In the genomic region with DNA sequence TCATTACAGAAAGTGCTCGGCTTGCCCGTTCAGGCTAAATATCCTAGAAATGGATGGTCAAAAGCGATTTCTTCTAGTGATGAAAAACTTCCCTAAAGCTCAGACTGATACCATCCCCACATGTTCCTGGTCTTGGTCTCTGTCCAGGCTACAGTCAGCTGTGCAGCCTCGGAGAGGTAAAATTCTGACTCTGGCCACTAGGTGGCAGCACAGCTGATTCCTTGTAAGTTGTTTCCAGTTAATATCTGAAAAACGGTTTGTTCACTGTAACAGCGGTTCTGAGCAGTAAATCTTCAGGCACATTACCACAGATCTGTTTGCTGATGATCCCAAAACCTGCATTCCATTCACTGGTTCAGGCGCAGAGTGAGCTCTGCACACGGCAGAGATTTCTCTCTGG, we compare ENCODE assay signal across 11 mouse cellular contexts. TPM values are rescaled to one million over a fixed set of nuclear protein-coding genes. Genes with fewer than 3 reads are reported as not detected.
A peak's percentile ranks its signal among the peaks of the same experiment; 100 is the strongest.
DNase-seq lines count a peak whose midpoint lies in the region; ATAC-seq and TF ChIP-seq lines count a peak whose summit lies in the region.
"Not testable (repeated sequence)": the region's sequence is repeated elsewhere in the genome, so short reads cannot be mapped to it uniquely, and the experiment has no call there.
"Had no signal": no experiment of that assay in that cellular context is flagged by ENCODE, and none has a peak within 500 bp of the region (broad histone marks: within the 10 kb centered on the region; RNA-seq: fewer than 3 reads in every experiment).

No protein-coding gene starts in this region.

- not testable (repeated sequence) for H3K9me3 ChIP-seq in MEL (replicated peaks; ENCODE audit: insufficient read depth, low read length); hindbrain, embryonic 11.5 days (ENCODE audit: control insufficient read depth, low read length); liver, postnatal 0 days (ENCODE audit: low read length)

- not testable (repeated sequence) for H3K27me3 ChIP-seq in MEL (ENCODE audit: control insufficient read depth in 1 of 2, insufficient read depth in 2 of 2, low read length in 2 of 2); hindbrain, embryonic 11.5 days (ENCODE audit: control insufficient read depth, insufficient read depth, low read length); liver, postnatal 0 days (ENCODE audit: insufficient read depth, low read length)

- not testable (repeated sequence) for TF ChIP-seq EP300 in MEL (IDR thresholded peaks at IDR 0.05; ENCODE audit: low read depth in 1 of 2, low read length in 2 of 2); liver, postnatal 0 days (IDR thresholded peaks at IDR 0.05; ENCODE audit: low read depth)

- H3K9ac ChIP-seq in MEL (ENCODE audit: control insufficient read depth, low read depth, low read length, poor library complexity, severe bottlenecking); hindbrain, embryonic 11.5 days (ENCODE audit: low read depth, low read length); liver, postnatal 0 days (replicated peaks): not testable (repeated sequence)

- WGBS in hindbrain, embryonic 11.5 days = 27% methylated on average over 8 of the region's 8 CpGs
- 26% methylated on average over 8 of the region's 8 CpGs for WGBS in liver, postnatal 0 days (ENCODE audit: insufficient replicate concordance)

- not testable (repeated sequence) for H3K27ac ChIP-seq in MEL (ENCODE audit: control insufficient read depth, low read depth, low read length); hindbrain, embryonic 11.5 days (ENCODE audit: low read depth, low read length); layer of hippocampus, adult 2 months; liver, postnatal 0 days (ENCODE audit: low read depth)

- peak; percentile 14 for DNase-seq in MEL (ENCODE audit: low read depth, low spot score)
- peak; percentile 17 to 35 for DNase-seq in cerebellum, adult 18-20 months
- DNase-seq in frontal cortex, postnatal 10 days (ENCODE audit: low spot score in 2 of 2) = peak; percentile 8 to 13
- DNase-seq in hindbrain, embryonic 11.5 days (ENCODE audit: low spot score) = peak; percentile 26
- peak in 1 of 2 experiments; percentile 32 for DNase-seq in layer of hippocampus, adult 2 months (ENCODE audit: low spot score in 2 of 2)
- peak; percentile 13 for DNase-seq in liver, postnatal 0 days
- peak; percentile 18 for DNase-seq in retina, postnatal 1 day
- peak; percentile 26 for DNase-seq in urinary bladder, postnatal 14 days (ENCODE audit: low spot score)

- H3K36me3 ChIP-seq in MEL (ENCODE audit: control insufficient read depth in 1 of 2, insufficient read depth in 2 of 2, low read length in 2 of 2); hindbrain, embryonic 11.5 days (ENCODE audit: control insufficient read depth, insufficient read depth, low read length); liver, postnatal 0 days (replicated peaks; ENCODE audit: insufficient read depth, low read length): not testable (repeated sequence)

- not testable (repeated sequence) for H3K79me2 ChIP-seq in MEL (ENCODE audit: control insufficient read depth, insufficient read depth, low read length, poor library complexity)

- peak; percentile 15 to 33 (median 33); a peak in 3 of 6 replicates for TF ChIP-seq CTCF in MEL (IDR thresholded peaks at IDR 0.05 in 2 of 3, conservative IDR thresholded peaks at IDR 0.05 in 1 of 3; ENCODE audit: control insufficient read depth in 1 of 3, insufficient read depth in 1 of 3, low read depth in 2 of 3, low read length in 3 of 3, poor library complexity in 1 of 3, severe bottlenecking in 1 of 3)
- peak; percentile 70 for TF ChIP-seq CTCF in layer of hippocampus, adult 2 months (conservative IDR thresholded peaks at IDR 0.05)
- peak; percentile 45 for TF ChIP-seq CTCF in liver, postnatal 0 days (IDR thresholded peaks at IDR 0.05; ENCODE audit: low read depth)

- not testable (repeated sequence) for TF ChIP-seq POLR2A in MEL (IDR thresholded peaks at IDR 0.05; ENCODE audit: control insufficient read depth in 1 of 2, insufficient read depth in 1 of 2, low read depth in 1 of 2, low read length in 2 of 2, poor library complexity in 1 of 2)

- ATAC-seq in hindbrain, embryonic 11.5 days (ENCODE audit: low FRiP score); liver, postnatal 0 days: not testable (repeated sequence)

- not testable (repeated sequence) for TF ChIP-seq RAD21 in MEL (IDR thresholded peaks at IDR 0.05; ENCODE audit: low read depth, low read length)

- not testable (repeated sequence) for H3K4me1 ChIP-seq in MEL (ENCODE audit: control insufficient read depth in 1 of 2, insufficient read depth in 2 of 2, low read length in 2 of 2); hindbrain, embryonic 11.5 days (replicated peaks; ENCODE audit: control insufficient read depth, insufficient read depth, low read length); liver, postnatal 0 days (ENCODE audit: insufficient read depth)

- not testable (repeated sequence) for H3K4me2 ChIP-seq in hindbrain, embryonic 11.5 days (replicated peaks; ENCODE audit: low read depth, low read length); liver, postnatal 0 days (ENCODE audit: low read depth, low read length)

- not testable (repeated sequence) for H3K4me3 ChIP-seq in MEL (ENCODE audit: control insufficient read depth in 1 of 2, insufficient read depth in 1 of 2, low read depth in 2 of 2, low read length in 2 of 2); hindbrain, embryonic 11.5 days (ENCODE audit: low read depth, low read length); layer of hippocampus, adult 2 months; liver, postnatal 0 days (ENCODE audit: low read depth, low read length)

RNA-seq across cellular contexts. Expression of a gene that starts 38.9 kb away (rescaled TPM):
- 0.12 and 0.23 TPM in 2 replicates for total RNA-seq in MEL (2012; rRNA removed)
- 10 to 100 TPM in 1 of 2 experiments, not detected in 1; 11.3 TPM for polyA plus RNA-seq in MEL (2012; ENCODE audit: insufficient read depth in 1 of 2, insufficient read length in 2 of 2, low read depth in 1 of 2, low replicate concordance in 2 of 2, missing spikeins in 1 of 2)
- polyA plus RNA-seq in hindbrain, embryonic 11.5 days (2014; fragmentation: Nextera tagmentation; extraction: Ambion mirVana) = not detected in 2 replicates
- under 1 TPM in 1 of 2 experiments, not detected in 1; 0.37 TPM for total RNA-seq in layer of hippocampus, adult 2 months (2021)
- 0.16 and 0.17 TPM in 2 replicates for polyA plus RNA-seq in liver, postnatal 0 days (2015; fragmentation: Nextera tagmentation; extraction: Ambion mirVana)
- total RNA-seq: gastrocnemius, postnatal 36 days; layer of hippocampus, postnatal 25 days had no signal
- polyA plus RNA-seq: hindbrain, embryonic 12.5 days had no signal
